Mouse (Mus musculus) cerebellum, adult 2 months (tissue): ENCODE measurements around the gene Ppargc1a.

ENCODE experiments used
- CTCF ChIP-seq: fragments of 200-500 bp; IDR thresholded peaks from 2 replicates; pipeline ENCODE4 v1.5.1; 2011; ENCODE audit warnings: low read depth, mild to moderate bottlenecking, control low read depth, low read length, moderate library complexity, borderline replicate concordance; ENCODE audit not compliant: insufficient read depth
- POLR2A ChIP-seq: fragments of 200-500 bp; IDR thresholded peaks from 2 replicates; pipeline ENCODE4 v1.6.1; 2011; ENCODE audit warnings: low read length, control low read depth, borderline replicate concordance; ENCODE audit not compliant: insufficient read depth

DNA sequence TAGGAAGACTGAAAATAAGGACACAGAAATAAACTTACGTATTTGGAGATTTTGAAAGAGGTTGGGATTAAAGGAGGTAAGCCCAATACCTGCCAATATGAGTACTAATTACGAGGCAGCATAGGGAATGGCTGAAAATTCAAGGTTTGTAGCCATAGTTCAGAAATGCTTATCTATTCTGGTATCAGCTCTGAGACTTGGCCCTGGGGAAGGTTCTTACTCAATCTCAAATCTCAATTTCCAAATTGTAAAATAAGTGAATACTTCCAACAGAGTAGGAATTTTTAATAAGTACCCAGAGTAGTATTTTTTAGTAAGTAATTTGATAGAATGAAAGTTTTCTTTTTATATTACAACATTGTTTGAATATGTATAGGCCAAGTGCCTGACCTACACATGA is 41.7 kb downstream of the Ppargc1a start:
- TF ChIP-seq POLR2A (no peak), CTCF (no peak)
